Mouse (Mus musculus) gastrocnemius, postnatal 4 days (tissue): Measurements from ENCODE around the gene Eef1a2. TPM values are rescaled to one million over a fixed set of nuclear protein-coding genes. Genes with fewer than 3 reads are reported as not detected.

ENCODE experiments used
- DNase-seq, 2 experiments: peaks; one replicate each; pipeline ENCODE4 v3.0.0; 2021 to 2022; ENCODE audit warnings: low spot score in 2 of 2, mixed read lengths in 2 of 2
- total RNA-seq, 2 experiments: library from RNA; stranded (reverse); gene quantifications; 2 replicates each; pipeline ENCODE4 v1.2.3; 2021

The Eef1a2 gene
- total RNA-seq, 2 experiments from 2014 or later, result 639 to 677 TPM

DNA sequence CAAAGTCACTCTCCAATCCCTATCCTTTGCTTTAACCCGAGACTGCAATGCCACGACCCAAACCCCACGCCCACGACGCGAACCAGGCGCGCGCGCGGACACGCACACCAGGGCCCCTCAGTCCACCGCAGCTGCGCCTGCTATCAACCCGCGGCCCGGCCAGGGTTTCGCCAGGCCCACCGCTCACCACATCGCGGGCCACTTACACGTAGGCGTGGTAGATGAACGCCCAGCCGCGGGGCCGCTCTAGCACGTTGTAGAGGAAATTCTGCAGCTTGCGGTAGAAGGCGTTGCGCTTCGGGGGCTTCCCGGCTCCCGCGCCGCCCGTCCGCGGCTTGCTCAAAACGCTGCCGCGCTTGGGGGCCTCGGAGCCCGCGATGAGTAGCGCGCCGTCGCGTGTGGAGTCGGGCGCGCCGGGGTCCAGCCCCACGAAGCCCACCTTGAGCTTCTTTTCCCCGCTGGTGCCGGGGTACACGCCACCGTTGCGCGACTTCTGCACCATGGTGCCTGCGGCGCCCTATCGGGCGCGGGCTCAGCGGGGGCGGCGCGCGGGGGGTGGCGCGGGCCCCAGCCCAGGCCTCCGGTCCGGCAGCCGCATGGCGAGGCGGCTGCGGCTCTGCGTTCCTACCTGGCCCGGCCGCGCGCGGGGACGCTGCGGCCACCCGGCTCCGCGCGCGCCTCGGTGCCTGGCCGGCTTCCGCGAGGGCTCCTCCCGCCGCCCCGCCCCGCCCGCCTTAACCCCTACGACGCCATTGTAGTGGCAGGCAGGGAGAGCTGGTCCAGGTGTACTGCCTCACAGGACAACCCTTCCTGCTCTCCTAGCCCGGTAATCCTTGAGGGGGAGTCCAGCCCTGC is 22.0 kb downstream of the Eef1a2 start, which contains the start of gene Kcnq2:
Kcnq2 (minus strand) TSS at position 710 of the 855 bp plus-strand sequence.
- no peak for DNase-seq

DNA sequence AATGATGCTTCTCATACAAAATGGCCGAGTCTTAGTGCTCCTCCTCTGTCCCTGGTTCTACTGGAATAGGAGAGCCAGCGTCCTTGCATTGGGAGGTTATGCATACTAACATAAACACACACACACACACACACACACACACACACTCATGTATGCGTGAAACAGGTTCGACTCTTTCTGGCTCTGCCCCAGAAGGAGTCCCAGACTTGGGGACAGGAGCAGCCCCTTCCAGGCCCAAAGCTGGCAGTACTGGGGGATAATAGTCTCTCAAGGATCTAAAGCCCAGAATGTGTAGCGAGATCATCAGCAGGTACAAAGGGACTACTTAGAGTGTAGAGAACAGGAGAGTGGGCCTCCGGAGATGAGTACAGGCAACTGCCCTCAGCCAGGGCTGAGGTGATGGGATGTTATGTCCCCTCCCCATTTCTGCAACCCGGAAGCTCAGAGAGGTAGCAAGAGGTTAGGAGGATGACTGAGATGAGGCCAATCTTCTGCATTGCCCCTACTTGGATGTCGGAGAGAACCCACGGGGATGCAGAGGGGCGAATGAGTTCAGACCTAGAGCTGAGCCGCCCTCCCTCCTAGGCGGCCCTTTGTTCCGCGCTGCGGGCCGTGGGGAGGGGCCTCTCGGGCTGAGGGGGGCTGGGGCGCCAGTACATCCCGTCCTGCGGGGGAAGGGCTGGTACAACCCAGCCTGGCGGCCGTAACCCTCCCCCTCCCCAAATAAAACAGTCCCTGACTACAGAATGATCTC is 22.8 kb downstream of the Eef1a2 start:
- DNase-seq, result no peak

GRCm38 (mm10) chr2:181130245-181130644 is 26.6 kb downstream of the Eef1a2 start:
- no peak for DNase-seq

DNA sequence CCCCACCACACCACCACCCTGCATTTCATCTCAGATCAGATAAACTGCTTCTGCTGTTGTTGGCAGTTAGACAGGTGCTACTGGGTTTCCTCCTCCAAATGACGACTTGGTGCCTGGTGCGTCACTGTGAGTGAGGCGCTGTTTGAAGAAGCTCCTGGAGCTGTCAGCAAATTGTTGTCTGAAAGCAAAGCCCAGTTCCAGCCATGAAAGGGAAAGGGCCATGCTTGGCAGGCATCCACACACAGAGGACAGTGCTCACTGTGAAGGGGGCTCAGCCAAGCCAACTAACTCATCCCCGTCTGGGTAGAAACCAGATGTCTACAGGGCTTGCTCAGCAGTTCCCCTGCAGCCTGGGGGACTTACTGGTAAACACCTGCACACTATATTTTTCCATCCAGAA is 27.9 kb downstream of the Eef1a2 start:
- no peak for DNase-seq

GRCm38 (mm10) chr2:181127786-181128185 is 29.0 kb downstream of the Eef1a2 start:
- DNase-seq, result no peak

DNA sequence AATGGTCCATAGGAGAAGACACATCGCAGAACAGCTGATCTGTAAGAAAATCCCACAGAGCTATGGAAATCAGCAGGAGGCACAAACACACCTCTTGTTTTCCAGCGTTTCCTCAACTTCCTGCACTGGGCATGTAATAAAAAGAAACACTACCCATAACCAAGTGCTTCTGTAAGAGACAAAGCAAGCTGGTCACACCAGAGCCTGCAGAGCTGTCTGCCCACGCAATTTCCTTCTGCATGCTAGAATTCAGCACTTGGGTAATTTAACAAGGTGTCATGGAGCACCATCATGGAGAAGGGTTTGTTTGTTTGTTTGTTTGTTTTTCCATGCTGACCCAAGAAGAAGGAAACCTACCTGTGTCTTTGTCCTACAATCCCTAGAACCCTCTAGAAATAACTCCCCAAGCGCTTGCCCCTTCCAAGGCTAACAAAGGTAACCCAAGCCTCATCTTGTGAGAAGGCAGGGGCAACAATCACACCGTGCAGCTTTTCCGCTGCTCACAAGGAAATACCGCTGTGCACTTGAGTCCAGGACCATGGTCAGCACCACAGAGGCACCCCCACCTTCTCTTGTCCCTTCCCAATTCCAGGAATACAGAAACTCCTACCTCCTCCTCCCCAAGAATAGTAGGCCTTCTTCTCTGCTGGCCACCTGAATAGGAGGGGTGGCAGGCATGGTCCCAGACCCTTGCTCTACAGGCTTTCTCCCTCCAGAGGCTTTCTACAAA is 30.9 kb downstream of the Eef1a2 start:
- no peak for DNase-seq

DNA sequence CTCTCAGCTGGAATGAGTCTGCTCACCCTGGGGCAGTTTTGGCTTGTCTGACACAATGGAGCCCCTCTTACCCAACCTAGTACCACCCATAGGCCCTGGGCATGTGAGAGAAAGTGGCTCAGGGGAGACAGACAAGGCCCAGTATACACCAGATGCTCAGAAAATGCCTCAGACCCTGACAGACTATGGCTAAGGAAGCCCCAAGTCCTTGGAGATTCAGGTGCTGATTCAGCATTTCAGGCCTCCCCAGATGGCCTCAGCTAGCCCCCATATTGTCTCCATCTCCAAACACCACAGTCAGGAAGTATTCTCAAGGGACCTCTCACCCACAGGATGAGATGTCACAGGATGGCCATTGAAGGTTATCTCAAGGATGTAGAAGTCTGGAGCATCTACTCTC is 34.2 kb downstream of the Eef1a2 start:
- DNase-seq, result no peak

- no peak for DNase-seq
Observed at GRCm38 (mm10) chr2:181120922-181121449, 35.8 kb downstream of the Eef1a2 start.

GRCm38 (mm10) chr2:181119952-181120351 is 36.9 kb downstream of the Eef1a2 start:
- DNase-seq, result no peak

- no peak for DNase-seq
Observed at GRCm38 (mm10) chr2:181116436-181116835, 40.4 kb downstream of the Eef1a2 start.

- no peak for DNase-seq
Observed at GRCm38 (mm10) chr2:181115367-181115766, 41.4 kb downstream of the Eef1a2 start.

DNA sequence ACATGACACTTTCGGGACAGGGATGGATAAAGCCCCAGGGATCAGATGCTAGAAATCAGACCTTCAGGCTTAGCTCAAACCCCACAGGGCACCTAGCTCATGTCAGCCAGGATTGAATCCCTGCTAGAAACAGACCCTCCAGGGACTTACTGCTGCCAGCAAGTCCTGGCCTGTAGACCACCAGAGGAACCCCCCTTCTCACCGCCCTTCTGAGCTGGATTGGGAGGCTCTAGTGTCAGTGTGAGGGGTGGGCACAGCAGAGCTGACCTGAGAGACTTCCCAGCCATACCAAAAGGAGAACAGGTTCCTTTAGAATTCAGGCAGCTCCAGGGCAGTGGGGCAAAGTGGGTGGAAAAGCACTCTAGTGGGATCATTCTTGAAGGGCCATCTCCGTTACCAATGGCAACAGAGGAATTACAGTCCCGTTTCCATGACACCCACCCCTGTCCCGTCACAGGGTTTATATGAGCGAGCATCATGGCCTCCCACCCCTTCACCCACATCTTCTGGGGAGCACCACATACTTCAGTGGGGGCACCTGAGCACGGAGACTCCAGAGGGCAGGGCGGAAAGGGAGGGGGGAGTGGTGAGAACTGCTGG is 43.0 kb downstream of the Eef1a2 start:
- DNase-seq, result no peak

DNA sequence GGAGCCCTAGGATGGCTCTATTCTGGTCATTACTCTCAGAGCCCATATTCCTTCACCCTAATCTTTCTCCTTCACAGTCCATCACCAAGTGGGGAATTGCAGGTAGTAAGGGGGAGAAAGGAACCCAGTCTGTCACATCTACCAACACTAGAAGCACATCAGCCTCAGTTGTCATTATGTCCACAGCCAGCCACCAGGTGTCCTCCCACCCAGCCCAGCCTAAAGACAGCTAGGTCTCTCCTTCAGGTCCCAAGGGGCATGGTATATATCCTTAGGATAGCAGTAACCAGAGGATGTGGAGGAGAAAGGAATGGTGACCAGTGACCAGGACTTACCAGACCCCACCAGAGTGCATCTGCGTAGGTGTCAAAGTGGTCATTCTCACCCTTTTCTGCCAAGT is 45.1 kb downstream of the Eef1a2 start:
- no peak for DNase-seq

DNA sequence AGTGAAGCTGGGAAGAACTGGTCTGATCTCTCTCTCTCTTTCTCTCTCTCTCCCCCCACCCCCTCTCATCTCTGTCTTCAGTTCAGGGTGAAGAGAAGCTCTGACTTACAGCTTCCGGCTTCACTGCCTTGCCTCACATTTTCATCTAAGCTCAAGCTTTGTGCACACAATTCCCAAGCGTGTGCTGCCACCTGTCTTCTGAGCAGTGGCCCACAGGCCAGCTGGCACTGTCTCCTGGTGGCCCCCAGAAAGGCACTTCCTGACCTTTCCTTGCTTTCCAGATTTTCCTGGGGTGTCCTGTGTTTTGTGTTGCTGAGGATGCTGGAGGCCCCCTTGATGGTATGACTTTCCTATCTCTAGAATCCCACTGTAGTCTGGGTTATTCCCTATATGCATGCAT is 52.7 kb downstream of the Eef1a2 start:
- DNase-seq, result no peak

DNA sequence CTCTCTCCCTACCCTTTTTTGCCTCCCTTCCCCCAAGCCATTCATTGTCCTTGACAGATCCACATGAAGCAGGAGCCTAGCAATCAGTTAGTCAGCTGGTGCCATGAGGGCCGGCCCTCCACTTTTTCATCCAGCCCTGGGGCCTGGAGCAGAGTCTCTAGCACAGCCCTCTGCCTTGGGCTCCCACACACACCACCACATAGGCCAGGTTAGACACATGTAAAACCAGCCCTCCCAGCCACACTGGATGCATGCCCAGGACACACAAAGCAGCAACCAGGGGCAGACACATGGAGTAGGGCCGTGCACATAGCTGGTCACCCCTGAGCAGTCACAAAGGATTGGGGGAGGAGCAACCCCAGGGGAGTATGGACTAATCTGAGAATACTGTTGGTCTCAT is 54.7 kb downstream of the Eef1a2 start:
- no peak for DNase-seq

GRCm38 (mm10) chr2:181101626-181102025 is 55.2 kb downstream of the Eef1a2 start:
- DNase-seq, result no peak

- DNase-seq, result no peak
Observed at GRCm38 (mm10) chr2:181100087-181100486, 56.7 kb downstream of the Eef1a2 start.
